Mouse (Mus musculus): ENCODE results near the gene Ankzf1. TPM values are rescaled to one million over a fixed set of nuclear protein-coding genes. Genes with fewer than 3 reads are reported as not detected.

The Ankzf1 gene
- total and polyA plus RNA-seq, 3 experiments, result 5.5 to 16.7 TPM; not detected in 1

GRCm38 (mm10) chr1:75155837-75156236 lies 36.1 kb upstream of the Ankzf1 start (continued):
- TF ChIP-seq NRF1 (IDR thresholded peaks at IDR 0.05; ENCODE audit: insufficient read depth, low read depth, low read length, poor library complexity, severe bottlenecking) (no peak), HCFC1 (IDR thresholded peaks at IDR 0.05; ENCODE audit: low read depth, low read length) (no peak), MYC (IDR thresholded peaks at IDR 0.05; ENCODE audit: low read depth, low read length) (peak; percentile 71), MAX (IDR thresholded peaks at IDR 0.05; ENCODE audit: low read length) (peak; percentile 80), ZNF384 (IDR thresholded peaks at IDR 0.05; ENCODE audit: low read depth, low read length) (no peak), USF2 (IDR thresholded peaks at IDR 0.05; ENCODE audit: borderline replicate concordance in 1 of 2, insufficient read depth in 1 of 2, low read depth in 1 of 2, low read length in 2 of 2) (no peak), ZMIZ1 (IDR thresholded peaks at IDR 0.05; ENCODE audit: low read depth, low read length) (no peak), CHD1 (IDR thresholded peaks at IDR 0.05; ENCODE audit: low read depth, low read length) (no peak), MYB (IDR thresholded peaks at IDR 0.05; ENCODE audit: low read depth, low read length) (no peak), GABPA (IDR thresholded peaks at IDR 0.05; ENCODE audit: low read depth, low read length) (no peak)

GRCm38 (mm10) chr1:75158990-75159389 lies 33.0 kb upstream of the Ankzf1 start:
- DNase-seq (ENCODE audit: low read depth, low spot score), result peak; percentile 68
- peak overlapping the region; percentile 55 for H3K27ac ChIP-seq (ENCODE audit: control insufficient read depth, low read depth, low read length)
- H3K9ac ChIP-seq (ENCODE audit: control insufficient read depth, low read depth, low read length, poor library complexity, severe bottlenecking), result 0 out of 2 replicates have a peak overlapping the region, but pooled peaks have one; percentile 18
- H3K9me3 ChIP-seq (replicated peaks; ENCODE audit: insufficient read depth, low read length), result no peaks in the 10 kb centered on the region
- no peaks in the 10 kb centered on the region for H3K79me2 ChIP-seq (ENCODE audit: control insufficient read depth, insufficient read depth, low read length, poor library complexity)
- H3K27me3 ChIP-seq (ENCODE audit: control insufficient read depth in 1 of 2, insufficient read depth in 2 of 2, low read length in 2 of 2), result no peaks in the 10 kb centered on the region
- H3K4me1 ChIP-seq (ENCODE audit: control insufficient read depth in 1 of 2, insufficient read depth in 2 of 2, low read length in 2 of 2), result peaks cover 15 to 21% of the 10 kb centered on the region in 2 experiments
- H3K4me3 ChIP-seq (ENCODE audit: control insufficient read depth in 1 of 2, insufficient read depth in 1 of 2, low read depth in 2 of 2, low read length in 2 of 2), result peak overlapping the region in 1 of 2 experiments; percentile 38; a peak in 1 of 4 replicates
- H3K36me3 ChIP-seq (ENCODE audit: control insufficient read depth in 1 of 2, insufficient read depth in 2 of 2, low read length in 2 of 2), result peaks cover 0 to 24% of the 10 kb centered on the region in 2 experiments; a peak in 2 of 4 replicates
- TF ChIP-seq BHLHE40 (IDR thresholded peaks at IDR 0.05; ENCODE audit: borderline replicate concordance, low read depth, low read length) (peak; percentile 40; the same call in 1 of the 2 replicates), NRF1 (IDR thresholded peaks at IDR 0.05; ENCODE audit: insufficient read depth, low read depth, low read length, poor library complexity, severe bottlenecking) (no peak), TAL1 (IDR thresholded peaks at IDR 0.05; ENCODE audit: low read length) (no peak), MAFK (IDR thresholded peaks at IDR 0.05; ENCODE audit: borderline replicate concordance, low read depth, low read length) (peak; percentile 28; the same call in 1 of the 2 replicates), NELFE (IDR thresholded peaks at IDR 0.05; ENCODE audit: low read depth, low read length) (no peak), MXI1 (IDR thresholded peaks at IDR 0.05; ENCODE audit: low read depth, low read length) (peak; percentile 42; the same call in 1 of the 2 replicates), HCFC1 (IDR thresholded peaks at IDR 0.05; ENCODE audit: low read depth, low read length) (no peak), CHD1 (IDR thresholded peaks at IDR 0.05; ENCODE audit: low read depth, low read length) (no peak), UBTF (IDR thresholded peaks at IDR 0.05; ENCODE audit: borderline replicate concordance, insufficient read depth, low read depth, low read length) (no peak), SIN3A (IDR thresholded peaks at IDR 0.05; ENCODE audit: low read length) (peak; percentile 76; the same call in 1 of the 2 replicates), KAT2A (conservative IDR thresholded peaks at IDR 0.05; ENCODE audit: low read depth, low read length) (no peak), GABPA (IDR thresholded peaks at IDR 0.05; ENCODE audit: low read depth, low read length) (no peak), MAZ (IDR thresholded peaks at IDR 0.05; ENCODE audit: low read depth, low read length) (no peak), JUND (IDR thresholded peaks at IDR 0.05; ENCODE audit: low read depth, low read length) (no peak), USF2 (IDR thresholded peaks at IDR 0.05; ENCODE audit: borderline replicate concordance in 1 of 2, insufficient read depth in 1 of 2, low read depth in 1 of 2, low read length in 2 of 2) (no peak), USF1 (IDR thresholded peaks at IDR 0.05; ENCODE audit: low read depth, low read length) (no peak), MAX (IDR thresholded peaks at IDR 0.05; ENCODE audit: low read length) (no peak; the same call in 1 of the 2 replicates), ELF1 (IDR thresholded peaks at IDR 0.05; ENCODE audit: low read depth, low read length) (no peak), MEF2A (IDR thresholded peaks at IDR 0.05; ENCODE audit: extremely low read depth, insufficient replicate concordance, low read depth, low read length, poor library complexity, severe bottlenecking) (no peak), EP300 (IDR thresholded peaks at IDR 0.05; ENCODE audit: low read depth in 1 of 2, low read length in 2 of 2) (peak; percentile 60 to 75), E2F4 (IDR thresholded peaks at IDR 0.05; ENCODE audit: borderline replicate concordance, low read depth, low read length) (no peak), MYB (IDR thresholded peaks at IDR 0.05; ENCODE audit: low read depth, low read length) (no peak), POLR2AphosphoS2 (IDR thresholded peaks at IDR 0.05; ENCODE audit: low read length) (no peak), CHD2 (IDR thresholded peaks at IDR 0.05; ENCODE audit: low read length) (no peak), TCF12 (IDR thresholded peaks at IDR 0.05; ENCODE audit: low read depth, low read length) (0 out of 2 replicates have a peak, but pooled peaks have one; percentile 49), MYC (IDR thresholded peaks at IDR 0.05; ENCODE audit: low read depth, low read length) (no peak), CTCF (IDR thresholded peaks at IDR 0.05 in 2 of 3, conservative IDR thresholded peaks at IDR 0.05 in 1 of 3; ENCODE audit: control insufficient read depth in 1 of 3, insufficient read depth in 1 of 3, low read depth in 2 of 3, low read length in 3 of 3, poor library complexity in 1 of 3, severe bottlenecking in 1 of 3) (no peak), ZC3H11A (IDR thresholded peaks at IDR 0.05; ENCODE audit: low read depth, low read length) (no peak; the same call in 1 of the 2 replicates), POLR2A (IDR thresholded peaks at IDR 0.05; ENCODE audit: control insufficient read depth in 1 of 2, insufficient read depth in 1 of 2, low read depth in 1 of 2, low read length in 2 of 2, poor library complexity in 1 of 2) (no peak), SMC3 (IDR thresholded peaks at IDR 0.05; ENCODE audit: low read depth, low read length) (no peak), ETS1 (IDR thresholded peaks at IDR 0.05; ENCODE audit: low read depth, low read length) (peak; percentile 96)

Data from MEL (cell line).